Mouse (Mus musculus): ENCODE measurements around the gene Ajuba. TPM values are rescaled to one million over a fixed set of nuclear protein-coding genes. Genes with fewer than 3 reads are reported as not detected.

Gene Ajuba
- 0.75 and 0.79 TPM in 2 replicates for polyA plus RNA-seq (2021; fragmentation: Nextera tagmentation)
- long read RNA-seq, experiment 1, partial matches to known transcripts = 1 of 1 reads
- long read RNA-seq, experiment 1, other reads (novel, unspliced or antisense) = 0 of 1 reads
- long read RNA-seq, experiment 2, transcript Ajuba-201 (8 exons, 3,397 nt) = major isoform, 6 of 6 reads
- long read RNA-seq, experiment 2, partial matches to known transcripts = 0 of 6 reads
- long read RNA-seq, experiment 2, other reads (novel, unspliced or antisense) = 0 of 6 reads

GRCm38 (mm10) chr14:54577089-54577982 lies at the start of gene Ajuba:
TSS of gene Ajuba (minus strand) at chr14:54577558.

GRCm38 (mm10) chr14:54621133-54621532 lies 43.8 kb upstream of the Ajuba start, which contains the start of gene Psmb11:
TSS of gene Psmb11 (plus strand) at chr14:54621433.

GRCm38 (mm10) chr14:54617897-54618365 lies 40.6 kb upstream of the Ajuba start, which contains the start of gene Psmb5:
TSS of gene Psmb5 (minus strand) at chr14:54618022.

GRCm38 (mm10) chr14:54605752-54606321 lies 28.5 kb upstream of the Ajuba start, which contains the start of gene 4931414P19Rik:
TSS of gene 4931414P19Rik (minus strand) at chr14:54605993.

GRCm38 (mm10) chr14:54553975-54554769 lies 23.2 kb downstream of the Ajuba start, which contains the start of gene Haus4:
TSS of gene Haus4 (minus strand) at chr14:54554616.

Small RNA genes within 50 kb of the gene (microRNA-seq; reads per million reads assigned to microRNA genes)
- not detected for gene Mir686

Other genes starting within 250 kb of the Ajuba start
- 37.3 and 38.6 TPM in 2 replicates for gene Oxa1l, start 216.7 kb downstream of the Ajuba start, polyA plus RNA-seq (2021; fragmentation: Nextera tagmentation)
- 1.9 and 2.3 TPM in 2 replicates for gene Slc7a7, start 159.8 kb downstream of the Ajuba start, polyA plus RNA-seq (2021; fragmentation: Nextera tagmentation)
- 440 and 462 TPM in 2 replicates for gene Mrpl52, start 150.6 kb downstream of the Ajuba start, polyA plus RNA-seq (2021; fragmentation: Nextera tagmentation)
- gene Mmp14, start 145.9 kb downstream of the Ajuba start, polyA plus RNA-seq (2021; fragmentation: Nextera tagmentation) = 5.1 and 5.5 TPM in 2 replicates
- 15.3 and 18.7 TPM in 2 replicates for gene Lrp10, start 113.4 kb downstream of the Ajuba start, polyA plus RNA-seq (2021; fragmentation: Nextera tagmentation)
- 20.0 and 23.9 TPM in 2 replicates for gene Rem2, start 101.5 kb downstream of the Ajuba start, polyA plus RNA-seq (2021; fragmentation: Nextera tagmentation)
- gene Prmt5, start 60.0 kb downstream of the Ajuba start, polyA plus RNA-seq (2021; fragmentation: Nextera tagmentation) = 40.4 and 43.4 TPM in 2 replicates
- 4.4 and 5.7 TPM in 2 replicates for gene Haus4, start 22.9 kb downstream of the Ajuba start, polyA plus RNA-seq (2021; fragmentation: Nextera tagmentation)
- gene 4931414P19Rik, start 28.4 kb upstream of the Ajuba start, polyA plus RNA-seq (2021; fragmentation: Nextera tagmentation) = 1.5 and 2.4 TPM in 2 replicates
- gene Psmb5, start 40.5 kb upstream of the Ajuba start, polyA plus RNA-seq (2021; fragmentation: Nextera tagmentation) = 695 and 703 TPM in 2 replicates
- 0.05 and 0.16 TPM in 2 replicates for gene Psmb11, start 43.9 kb upstream of the Ajuba start, polyA plus RNA-seq (2021; fragmentation: Nextera tagmentation)
- gene Gm17606, start 63.4 kb upstream of the Ajuba start, polyA plus RNA-seq (2021; fragmentation: Nextera tagmentation) = not detected in 2 replicates
- 0.85 and 1.1 TPM in 2 replicates for gene Cdh24, start 63.8 kb upstream of the Ajuba start, polyA plus RNA-seq (2021; fragmentation: Nextera tagmentation)
- 45.3 and 57.3 TPM in 2 replicates for gene 1700123O20Rik, start 108.7 kb upstream of the Ajuba start, polyA plus RNA-seq (2021; fragmentation: Nextera tagmentation)
- gene Acin1, start 109.4 kb upstream of the Ajuba start, polyA plus RNA-seq (2021; fragmentation: Nextera tagmentation) = 33.5 and 35.4 TPM in 2 replicates
- 0.05 TPM in 1 of 2 replicates, not detected in the other for gene Gm29776, start 121.3 kb upstream of the Ajuba start, polyA plus RNA-seq (2021; fragmentation: Nextera tagmentation)
- gene Cebpe, start 134.6 kb upstream of the Ajuba start, polyA plus RNA-seq (2021; fragmentation: Nextera tagmentation) = not detected in 2 replicates
- 24.6 and 27.1 TPM in 2 replicates for gene Slc7a8, start 204.4 kb upstream of the Ajuba start, polyA plus RNA-seq (2021; fragmentation: Nextera tagmentation)
- gene Rnf212b, start 236.6 kb upstream of the Ajuba start, polyA plus RNA-seq (2021; fragmentation: Nextera tagmentation) = not detected in 2 replicates

Measured in layer of hippocampus, adult 6 months (tissue).